Mouse (Mus musculus) cortical plate, adult 2 months (tissue): ENCODE measurements around the gene Alkbh7. TPM values are rescaled to one million over a fixed set of nuclear protein-coding genes. Genes with fewer than 3 reads are reported as not detected.

ENCODE experiments used
- H3K27ac ChIP-seq: fragments of 200-500 bp; 2 replicates; pipeline ENCODE4 v1.5.1; 2012; ENCODE audit warnings: low read length, control low read depth, inconsistent platforms; ENCODE audit not compliant: insufficient read depth
- H3K4me1 ChIP-seq: fragments of 200-500 bp; 2 replicates; pipeline ENCODE4 v1.6.1; 2011; ENCODE audit warnings: low read length; ENCODE audit not compliant: control insufficient read depth, insufficient read depth
- H3K4me3 ChIP-seq: fragments of 200-500 bp; 2 replicates; pipeline ENCODE4 v1.5.1; 2011; ENCODE audit warnings: mild to moderate bottlenecking, low read length, control low read depth; ENCODE audit not compliant: insufficient read depth
- CTCF ChIP-seq: fragments of 200-500 bp; IDR thresholded peaks from 2 replicates; pipeline ENCODE4 v1.5.1; 2011; ENCODE audit warnings: mild to moderate bottlenecking, control low read depth, low read length; ENCODE audit not compliant: insufficient read depth; ENCODE audit errors: extremely low read depth
- POLR2A ChIP-seq: fragments of 200-500 bp; IDR thresholded peaks from 2 replicates; pipeline ENCODE4 v1.6.1; 2011; ENCODE audit warnings: mild to moderate bottlenecking, low read length, control low read depth; ENCODE audit not compliant: insufficient read depth; ENCODE audit errors: extremely low read depth
- polyA plus RNA-seq: library from polyadenylated mRNA; depleted of rRNA; stranded (reverse); fragments of >200 nt; gene quantifications from 2 replicates; pipeline ENCODE4 v1.2.3, GENCODE M21; 2012

The Alkbh7 gene
- polyA plus RNA-seq, 1 experiment: 35.4 TPM

DNA sequence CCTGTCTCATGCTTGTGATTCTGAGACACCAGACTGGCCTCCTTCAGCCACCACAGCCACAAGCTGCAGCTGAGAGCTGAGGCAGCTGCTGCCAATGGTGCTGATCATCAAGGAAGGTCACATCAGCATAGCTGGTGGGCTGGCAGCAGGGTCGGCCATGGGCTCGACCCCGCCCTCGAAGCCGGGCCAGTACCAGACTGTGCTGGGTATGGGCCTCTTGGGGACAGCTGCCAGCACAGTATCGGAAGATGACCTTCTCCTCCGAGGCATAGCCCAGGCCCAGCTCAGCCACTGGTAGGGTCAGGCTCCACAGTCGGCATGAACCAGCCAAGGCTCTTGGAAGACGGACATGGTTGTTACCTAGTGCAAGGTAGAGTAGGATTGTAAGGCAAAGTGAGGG, 2.3 kb downstream of the Alkbh7 start:
- TF ChIP-seq CTCF: no peak
- no peak for TF ChIP-seq POLR2A
- no peaks in the 10 kb centered on the region for H3K4me1 ChIP-seq
- H3K27ac ChIP-seq: no peak overlapping the region
- H3K4me3 ChIP-seq: no peak overlapping the region

DNA sequence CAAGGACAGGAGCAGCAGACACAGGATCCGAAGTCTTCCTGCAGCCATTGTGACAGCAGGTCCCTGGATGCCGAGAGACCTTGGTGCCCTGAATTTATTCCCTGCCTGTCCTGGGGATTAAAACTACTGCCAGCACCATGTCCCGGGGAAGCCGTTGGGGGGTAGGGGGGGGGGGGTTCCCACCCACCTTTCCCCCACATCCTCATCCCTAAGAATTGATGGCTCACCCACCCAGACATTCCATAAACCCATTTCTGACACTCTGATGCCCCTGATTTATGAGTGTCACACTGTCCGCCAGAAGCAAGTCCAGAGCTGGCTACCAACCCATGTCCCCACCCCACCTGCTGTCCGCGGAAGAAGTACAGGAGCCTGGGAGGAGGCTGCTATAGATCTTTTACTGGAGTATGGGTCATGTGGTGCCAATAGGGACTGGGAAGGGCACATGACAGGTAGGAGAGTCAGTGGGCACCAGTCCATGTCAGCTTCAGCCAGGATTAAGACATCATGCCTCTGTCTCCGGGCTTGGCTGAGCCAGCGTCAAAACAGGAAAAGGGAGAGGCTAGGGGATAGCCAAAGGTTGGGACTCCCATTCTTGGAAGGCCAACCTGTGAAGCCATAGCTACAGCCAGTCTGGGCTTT, 3.0 kb downstream of the Alkbh7 start, which contains the start of gene Pspn:
TSS of gene Pspn (minus strand) at position 51 of the 642 bp plus-strand sequence.
- no peak within 1 kb of the TSS for H3K4me3 ChIP-seq
- TF ChIP-seq POLR2A (no peak), CTCF (no peak)
- H3K4me1 ChIP-seq: no peaks in the 10 kb centered on the region

DNA sequence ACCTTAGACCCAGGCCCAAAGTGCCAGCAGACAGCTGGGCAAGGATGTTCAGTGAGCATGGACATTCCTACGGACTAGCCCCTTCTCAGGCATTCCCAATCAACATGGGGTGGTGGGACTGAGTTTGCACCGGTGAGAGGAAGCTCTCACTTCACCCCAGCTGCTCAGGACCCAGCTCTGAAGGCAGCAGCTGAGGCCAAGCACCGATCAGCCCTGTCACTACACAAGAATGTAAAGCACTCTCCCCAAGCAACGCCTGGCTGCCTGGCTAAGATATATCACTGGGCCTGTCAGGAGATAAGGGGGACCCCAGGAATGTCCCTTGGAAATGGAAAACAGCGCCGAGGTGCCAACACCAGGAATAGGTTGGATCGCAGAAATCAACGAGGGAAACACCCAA, 4.1 kb downstream of the Alkbh7 start:
- Histone ChIP-seq H3K4me3 (no peak overlapping the region), H3K27ac (no peak overlapping the region), H3K4me1 (no peaks in the 10 kb centered on the region)
- no peak for TF ChIP-seq CTCF
- no peak for TF ChIP-seq POLR2A

More for the DNA sequence above, 3.0 kb downstream of the Alkbh7 start, which contains the start of gene Pspn:
- H3K27ac ChIP-seq: no peak within 1 kb of the TSS

DNA sequence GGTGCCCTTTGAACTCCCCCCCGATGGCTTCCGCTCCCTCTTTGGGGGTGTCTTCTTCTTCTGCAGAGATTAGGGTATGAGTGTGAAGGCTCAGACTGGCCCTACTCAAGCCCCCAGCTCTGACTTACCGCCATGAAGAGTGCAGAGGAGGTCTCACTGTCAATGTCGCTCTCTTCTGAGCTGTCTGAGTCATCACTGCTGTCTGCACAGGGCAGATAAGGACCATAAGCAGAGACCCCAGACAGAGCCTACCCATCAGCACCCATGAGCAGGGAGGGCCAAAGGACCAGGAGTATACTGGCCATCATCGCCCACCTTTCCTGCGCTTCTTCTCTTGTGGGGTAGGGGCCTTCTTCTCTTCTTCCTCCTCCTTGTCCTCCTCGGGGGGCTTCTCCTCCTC, 6.9 kb downstream of the Alkbh7 start:
- H3K27ac ChIP-seq: no peak overlapping the region
- TF ChIP-seq POLR2A (no peak), CTCF (no peak)
- H3K4me3 ChIP-seq: no peak overlapping the region
- no peaks in the 10 kb centered on the region for H3K4me1 ChIP-seq

DNA sequence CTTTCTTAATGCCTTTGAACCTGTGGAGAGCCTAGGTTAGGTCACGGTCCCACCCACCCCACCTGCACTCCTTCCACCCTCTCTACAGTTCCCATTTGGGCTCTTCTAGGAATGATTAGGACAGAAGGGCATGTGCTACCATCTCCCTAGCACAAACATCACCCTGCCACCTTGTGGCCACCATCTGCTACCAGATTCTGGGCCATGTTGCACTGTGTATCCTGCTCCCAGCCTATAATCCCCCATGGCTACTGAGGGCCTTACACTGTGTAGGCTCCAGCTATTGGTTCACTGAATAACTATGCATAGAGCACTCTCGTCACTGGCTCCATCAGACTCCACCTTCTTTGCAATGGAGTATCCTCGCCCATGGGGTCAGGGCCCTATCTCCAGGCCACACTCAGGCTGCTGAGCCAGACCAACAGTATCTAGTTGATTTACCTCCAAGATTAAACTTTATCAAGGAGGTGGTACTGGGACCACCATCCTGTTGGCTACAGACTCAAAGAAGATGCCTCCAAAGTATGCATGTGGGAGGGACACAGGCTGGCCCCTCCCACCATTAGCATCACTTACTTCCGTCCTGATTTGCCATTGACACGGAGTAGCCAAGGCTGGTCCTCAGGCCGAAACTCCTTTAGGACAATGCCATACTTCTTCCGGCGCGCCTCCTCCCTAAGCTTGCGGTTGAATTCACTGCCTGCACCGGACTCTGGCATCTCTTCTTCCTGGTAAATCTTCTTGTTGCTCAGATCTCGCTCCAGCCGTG, 10.2 kb downstream of the Alkbh7 start:
- no peak overlapping the region for H3K4me3 ChIP-seq
- H3K27ac ChIP-seq: no peak overlapping the region
- peak; percentile 33; the same call in 1 of the 2 replicates for TF ChIP-seq CTCF
- no peak for TF ChIP-seq POLR2A
- H3K4me1 ChIP-seq: 0 out of 2 replicates have a peak, but pooled peaks cover 2% of the 10 kb centered on the region

DNA sequence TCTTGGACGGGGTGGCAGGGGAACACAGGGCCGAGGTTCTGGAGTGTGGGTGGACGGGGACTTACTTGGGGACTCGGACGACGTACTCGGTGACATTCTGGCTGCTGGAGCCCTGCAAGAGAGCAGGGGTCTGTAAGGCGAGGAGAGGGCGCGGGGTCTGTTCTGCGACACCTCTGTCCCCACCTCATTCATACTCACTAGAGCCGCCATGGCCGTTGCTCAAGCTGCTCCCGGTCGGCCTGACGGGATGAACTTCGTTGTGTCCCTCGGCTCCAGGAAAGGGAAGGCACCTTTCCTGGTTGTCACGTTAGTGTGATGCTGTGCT, 13.7 kb downstream of the Alkbh7 start:
- Histone ChIP-seq H3K4me3 (peak overlapping the region; percentile 75), H3K4me1 (0 out of 2 replicates have a peak, but pooled peaks cover 2% of the 10 kb centered on the region), H3K27ac (0 out of 2 replicates have a peak overlapping the region, but pooled peaks have one; percentile 19)
- TF ChIP-seq POLR2A (no peak), CTCF (no peak)

DNA sequence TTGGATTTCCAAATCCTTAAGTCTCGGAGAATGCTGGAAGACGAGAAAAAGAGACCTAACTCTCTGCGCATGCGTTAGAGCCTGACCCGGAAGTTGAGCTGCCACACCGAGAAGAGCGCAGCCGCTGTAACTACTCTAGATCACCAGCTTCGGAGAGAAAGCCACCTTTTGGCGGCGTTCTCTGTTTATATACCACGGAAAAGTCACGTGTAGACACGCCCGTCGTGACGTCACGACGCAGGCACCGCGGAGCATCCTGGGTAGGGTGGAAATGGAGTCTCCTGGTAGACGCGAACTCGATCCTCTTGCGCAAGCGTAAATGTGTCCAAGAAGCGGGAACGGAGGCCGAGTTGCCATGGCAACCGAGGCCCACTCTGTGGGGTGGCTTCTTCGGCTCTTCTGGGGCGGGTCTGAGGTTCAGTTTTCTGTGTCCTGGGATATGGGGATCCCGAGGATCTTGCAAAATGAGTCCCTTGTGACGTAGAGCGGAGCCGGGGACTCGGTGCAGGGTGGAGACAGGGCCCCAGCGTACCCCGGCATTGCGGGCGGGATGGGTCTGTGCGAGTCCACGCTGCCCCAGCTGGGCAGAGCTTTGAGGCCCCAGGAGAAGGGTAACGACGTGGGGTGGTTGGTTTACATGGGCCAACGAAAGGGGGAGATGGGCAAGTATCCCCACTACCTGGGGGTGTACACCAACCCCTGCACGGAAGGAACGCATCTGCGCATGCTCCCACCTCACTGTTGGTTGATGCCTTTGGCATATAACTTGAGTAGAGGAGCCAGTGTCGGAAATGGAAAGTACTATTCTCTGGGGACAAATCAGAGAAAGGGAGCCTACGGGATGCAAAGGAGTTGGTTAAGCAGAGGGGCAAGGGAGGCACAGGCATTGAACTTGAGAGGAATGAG, 14.3 kb downstream of the Alkbh7 start, which contains the start of the genes Gtf2f1 and Gm17949:
TSS of gene Gtf2f1 (minus strand) at position 53 of the 906 bp plus-strand sequence.
TSS of gene Gm17949 (plus strand) at position 234 of the 906 bp plus-strand sequence.
- TF ChIP-seq CTCF: no peak
- peak; percentile 100 for TF ChIP-seq POLR2A
- peak within 1 kb of the TSS; percentile 75 for H3K4me3 ChIP-seq
- H3K27ac ChIP-seq: peak within 1 kb of the TSS; percentile 88
- H3K4me1 ChIP-seq: 0 out of 2 replicates have a peak, but pooled peaks cover 2% of the 10 kb centered on the region

DNA sequence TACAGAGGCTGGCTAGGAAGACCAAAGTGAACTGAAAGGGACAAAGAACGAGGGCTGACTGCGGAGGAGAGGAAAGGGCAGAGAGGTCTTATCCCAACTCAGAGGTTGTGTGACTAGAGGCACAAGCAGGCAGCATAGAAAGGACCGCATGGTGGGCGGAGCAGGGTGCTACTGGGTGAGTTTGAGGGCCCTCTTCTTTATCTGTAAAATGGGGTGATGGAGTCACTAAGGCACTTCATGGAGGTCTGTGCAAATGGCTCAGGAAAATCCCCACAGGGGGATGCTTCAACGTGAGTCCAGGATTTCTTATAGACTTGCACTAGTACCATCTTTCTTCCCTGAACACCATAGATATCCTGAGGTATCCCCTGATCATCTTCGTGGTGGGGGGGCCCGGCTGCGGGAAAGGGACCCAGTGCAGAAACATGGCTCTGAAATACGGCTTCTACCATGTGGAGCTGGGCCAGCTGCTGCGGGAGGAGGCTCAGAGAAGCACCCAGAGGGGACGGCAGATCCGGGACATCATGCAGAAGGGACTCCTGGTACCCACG, 15.2 kb downstream of the Alkbh7 start:
- no peak for TF ChIP-seq CTCF
- no peak for TF ChIP-seq POLR2A
- Histone ChIP-seq H3K27ac (0 out of 2 replicates have a peak overlapping the region, but pooled peaks have one; percentile 88), H3K4me3 (peak overlapping the region; percentile 75), H3K4me1 (0 out of 2 replicates have a peak, but pooled peaks cover 2% of the 10 kb centered on the region)
